Mouse (Mus musculus) 3134 (cell line): Measurements from ENCODE around the gene Olfr1359.
A peak's percentile ranks its signal among the peaks of the same experiment; 100 is the strongest.

Source experiments
- DNase-seq: peaks from one replicate; pipeline ENCODE4 v3.0.0-alpha.2; 2011; ENCODE audit warnings: low spot score; ENCODE audit not compliant: insufficient read length; ENCODE audit errors: extremely low read depth

Gene Olfr1359

DNA sequence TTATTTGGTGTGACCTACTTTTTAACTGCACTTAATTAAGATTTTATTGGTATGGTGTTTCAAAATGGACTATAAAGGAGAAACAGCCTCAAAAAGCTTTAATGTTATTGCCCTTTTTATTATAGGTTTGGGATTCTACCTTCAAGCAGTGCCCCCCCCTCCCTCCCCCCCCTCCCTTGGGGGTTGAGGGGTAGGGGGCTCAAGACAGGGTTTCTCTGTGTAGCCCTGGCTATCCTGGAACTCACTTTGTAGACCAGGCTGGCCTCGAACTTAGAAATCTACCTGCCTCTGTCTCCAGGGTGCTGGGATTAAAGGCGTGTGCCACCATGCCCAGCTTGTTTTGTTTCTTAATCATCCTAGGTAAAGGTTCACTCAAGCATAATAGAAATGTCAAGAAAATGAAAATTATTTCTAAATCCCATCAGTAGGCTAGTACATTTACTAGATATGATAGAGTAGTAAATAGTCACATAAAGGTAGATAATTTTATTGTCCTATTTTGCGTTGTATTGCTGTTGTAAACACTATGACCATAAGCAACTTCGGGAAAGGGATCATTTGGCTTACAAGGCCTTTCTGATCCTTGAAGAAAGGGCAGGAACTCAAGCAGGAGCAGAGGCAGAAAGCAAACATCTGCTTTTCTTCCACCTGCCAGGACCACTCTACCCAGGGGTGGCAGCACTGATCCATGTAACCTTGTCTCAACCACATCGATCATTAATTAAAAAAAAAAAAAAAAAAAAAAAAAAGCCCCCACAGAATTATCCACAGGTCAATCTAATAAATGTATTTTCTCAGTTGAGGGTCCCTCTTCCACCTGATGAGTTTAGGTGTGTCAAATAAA, 25.3 kb downstream of the Olfr1359 start:
- peak; percentile 37 for DNase-seq

- no peak for DNase-seq
These were observed 30.1 kb downstream of the Olfr1359 start for GRCm38 (mm10) chr13:21727948-21728572.

DNA sequence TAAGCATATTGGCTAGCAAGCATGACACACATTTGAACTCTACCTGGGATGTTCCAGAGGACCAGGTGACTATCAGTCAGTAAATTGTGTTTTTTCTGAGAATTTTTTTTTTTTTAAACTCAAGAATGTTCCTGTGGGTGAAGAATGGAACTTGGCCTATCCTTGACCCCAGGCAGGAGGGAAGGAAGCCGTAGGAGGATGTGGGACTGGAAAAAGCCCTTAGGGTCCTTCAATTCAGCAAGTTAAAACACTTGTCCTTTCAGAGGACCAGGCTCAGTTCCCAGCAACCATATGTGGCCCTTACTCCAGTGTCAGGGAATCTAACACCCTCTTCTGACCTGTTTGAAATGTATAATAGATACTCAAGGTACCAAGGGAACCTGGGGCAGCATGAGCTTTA, 31.6 kb downstream of the Olfr1359 start:
- DNase-seq = no peak

DNA sequence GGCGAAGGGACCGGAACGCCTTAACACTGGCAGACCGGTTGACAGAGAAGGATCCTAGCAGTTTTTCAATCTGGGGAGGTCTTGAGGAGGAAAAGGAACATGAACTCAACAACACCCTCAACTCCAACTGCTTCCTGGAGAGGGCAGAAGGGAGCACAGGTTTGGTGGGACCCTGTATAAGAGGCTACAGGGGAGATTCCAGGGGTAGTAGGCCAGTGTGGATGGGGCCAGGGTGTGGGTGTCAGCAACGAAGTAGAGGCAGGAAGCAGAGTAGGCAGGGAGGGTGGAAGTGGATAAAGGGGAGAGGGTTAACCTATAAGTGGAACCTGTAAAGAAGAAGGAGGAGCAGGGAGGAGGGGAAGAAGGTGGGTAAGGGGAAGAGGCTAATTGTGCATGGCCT, 35.6 kb downstream of the Olfr1359 start:
- DNase-seq = peak; percentile 52

DNA sequence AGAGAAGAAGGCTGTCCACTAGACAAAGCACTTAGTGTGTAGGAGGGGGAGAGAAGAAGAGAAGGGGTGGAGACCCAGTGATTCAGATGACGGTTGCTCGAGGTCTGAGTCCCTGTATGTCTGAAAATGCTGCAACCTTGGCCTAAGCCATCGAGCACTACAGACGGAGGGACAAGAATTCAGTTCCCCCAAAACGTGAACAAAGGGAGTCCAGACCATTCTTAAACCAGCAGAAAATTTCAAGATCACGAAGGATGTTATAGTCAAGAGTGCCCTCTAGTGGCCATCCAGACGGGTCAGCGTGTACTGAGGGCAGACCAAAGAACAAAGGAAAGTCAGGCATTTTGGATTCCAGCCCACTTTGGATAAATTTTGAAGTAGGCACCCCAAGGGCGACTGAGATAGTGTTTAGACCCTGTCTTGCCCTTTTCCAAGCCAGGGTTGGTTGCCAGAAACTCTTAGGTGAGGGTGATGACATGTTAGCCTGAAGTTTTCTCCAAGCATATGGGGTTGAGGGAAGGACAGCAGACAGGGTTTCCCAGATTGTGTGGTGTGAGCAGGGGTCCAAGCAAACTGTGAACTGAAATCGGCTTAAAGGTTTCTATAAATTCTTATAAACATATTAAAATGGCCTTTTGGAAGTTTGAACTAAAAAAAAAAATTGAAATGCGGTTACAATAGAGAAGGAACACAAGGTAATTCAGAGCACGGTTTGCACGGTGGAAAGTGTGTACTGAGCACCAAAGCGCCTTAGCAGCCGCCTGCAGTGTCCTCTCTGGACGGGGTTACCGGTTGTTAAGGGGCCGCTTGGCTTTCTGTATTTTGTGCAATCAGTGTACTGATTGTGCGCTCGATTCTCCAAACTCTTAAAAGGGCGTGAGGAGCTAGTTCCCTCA, 36.3 kb downstream of the Olfr1359 start:
- peak; percentile 69 for DNase-seq

DNA sequence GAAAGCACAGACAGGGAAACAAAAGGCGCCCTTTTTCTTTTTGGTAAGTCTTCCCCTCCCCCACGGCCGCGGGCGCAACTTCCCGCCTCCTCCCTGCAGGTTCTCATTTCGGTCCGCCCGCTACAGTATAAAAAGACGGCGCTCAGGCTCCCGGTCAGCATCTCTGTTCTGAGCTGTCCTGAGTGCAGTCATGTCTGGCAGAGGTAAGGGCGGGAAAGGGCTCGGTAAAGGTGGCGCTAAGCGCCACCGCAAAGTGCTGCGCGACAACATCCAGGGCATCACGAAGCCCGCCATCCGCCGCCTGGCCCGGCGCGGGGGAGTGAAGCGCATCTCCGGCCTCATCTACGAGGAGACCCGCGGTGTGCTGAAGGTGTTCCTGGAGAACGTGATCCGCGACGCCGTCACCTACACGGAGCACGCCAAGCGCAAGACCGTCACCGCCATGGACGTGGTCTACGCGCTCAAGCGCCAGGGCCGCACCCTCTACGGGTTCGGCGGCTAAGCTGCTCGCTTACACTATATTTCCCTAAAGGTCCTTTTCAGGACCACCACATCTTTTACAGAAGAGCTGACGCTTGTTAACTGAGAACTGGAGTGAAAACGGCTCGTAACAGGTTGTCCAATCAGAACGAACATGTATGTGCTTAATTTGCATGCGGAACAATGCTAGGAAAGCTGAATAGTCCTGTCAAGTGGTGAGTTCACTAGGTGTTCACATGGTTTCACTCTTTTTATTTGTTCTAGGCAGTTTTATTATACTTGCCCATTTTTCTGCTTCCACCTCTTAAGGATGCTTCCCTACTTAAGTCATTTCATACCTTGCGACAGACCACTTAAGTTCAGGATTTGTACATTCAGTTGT, 37.2 kb downstream of the Olfr1359 start, which contains the start of gene Hist1h4j:
Gene Hist1h4j (plus strand): TSS at position 159 of the 862 bp plus-strand sequence.
- peak; percentile 97 for DNase-seq

GRCm38 (mm10) chr13:21745006-21745405, 47.1 kb downstream of the Olfr1359 start:
- no peak for DNase-seq

GRCm38 (mm10) chr13:21749387-21750158, 51.7 kb downstream of the Olfr1359 start:
- DNase-seq = no peak

GRCm38 (mm10) chr13:21750159-21751017, 52.5 kb downstream of the Olfr1359 start, which contains the start of gene Hist1h4k:
TSS of gene Hist1h4k (minus strand) at chr13:21750505.
- peak; percentile 94 for DNase-seq

DNA sequence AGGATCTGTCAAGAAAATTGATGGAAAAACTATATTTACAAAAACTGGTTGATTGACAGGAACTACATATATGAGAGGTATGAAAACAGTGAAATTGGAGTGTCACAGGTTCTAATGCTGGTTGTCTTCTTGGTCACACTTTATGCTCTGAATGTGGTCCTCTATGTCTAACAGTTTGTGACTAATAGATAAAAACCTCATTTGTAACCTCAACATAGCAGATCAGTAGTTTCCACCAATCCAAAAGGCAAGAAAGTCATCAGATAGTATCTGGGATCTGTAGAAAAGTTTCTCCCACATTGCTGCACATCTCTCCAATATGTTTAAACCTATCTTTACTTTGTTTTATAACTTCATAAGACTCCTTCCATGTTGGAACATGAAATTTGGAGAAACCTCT, 53.5 kb downstream of the Olfr1359 start:
- DNase-seq = peak; percentile 37

- peak; percentile 46 for DNase-seq
These were observed 53.9 kb downstream of the Olfr1359 start for GRCm38 (mm10) chr13:21751827-21752226.

GRCm38 (mm10) chr13:21752356-21752755, 54.4 kb downstream of the Olfr1359 start:
- DNase-seq = peak; percentile 51

- no peak for DNase-seq
These were observed 55.2 kb downstream of the Olfr1359 start for GRCm38 (mm10) chr13:21753051-21753523.

DNA sequence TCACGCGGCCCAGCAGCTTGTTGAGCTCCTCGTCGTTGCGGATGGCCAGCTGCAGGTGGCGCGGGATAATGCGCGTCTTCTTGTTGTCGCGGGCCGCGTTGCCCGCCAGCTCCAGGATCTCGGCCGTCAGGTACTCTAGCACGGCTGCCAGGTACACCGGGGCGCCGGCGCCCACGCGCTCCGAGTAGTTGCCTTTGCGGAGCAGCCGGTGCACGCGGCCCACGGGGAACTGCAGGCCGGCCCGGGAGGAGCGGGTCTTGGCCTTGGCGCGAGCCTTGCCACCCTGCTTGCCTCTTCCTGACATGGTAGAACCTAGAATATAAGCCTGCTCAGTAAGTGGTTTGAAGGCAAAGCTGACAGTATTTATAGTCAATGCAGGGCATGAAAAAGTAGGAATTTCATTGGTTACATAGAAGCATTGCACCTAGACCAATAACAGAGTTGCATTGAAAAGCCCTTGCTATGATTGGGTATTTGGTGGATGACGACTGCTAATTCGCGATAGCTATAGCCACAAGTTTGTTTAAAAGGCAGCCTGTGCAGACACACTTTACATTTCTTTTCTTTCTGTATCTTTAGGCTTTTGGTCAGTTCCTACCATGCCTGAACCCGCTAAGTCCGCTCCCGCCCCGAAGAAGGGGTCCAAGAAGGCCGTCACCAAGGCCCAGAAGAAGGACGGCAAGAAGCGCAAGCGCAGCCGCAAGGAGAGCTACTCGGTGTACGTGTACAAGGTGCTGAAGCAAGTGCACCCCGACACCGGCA, 55.8 kb downstream of the Olfr1359 start, which contains the start of the genes Hist1h2ak and Hist1h2bn:
Gene Hist1h2ak (minus strand): TSS at position 304 of the 762 bp plus-strand sequence.
Gene Hist1h2bn (plus strand): TSS at position 600 of the 762 bp plus-strand sequence.
- peak; percentile 95 for DNase-seq

- peak; percentile 72 for DNase-seq
These were observed 56.5 kb downstream of the Olfr1359 start for GRCm38 (mm10) chr13:21754294-21755001.

GRCm38 (mm10) chr13:21755707-21756106, 57.8 kb downstream of the Olfr1359 start:
- no peak for DNase-seq
